Mouse (Mus musculus) gastrocnemius, adult 2 months (tissue): ENCODE results near the gene Wrb. TPM values are rescaled to one million over a fixed set of nuclear protein-coding genes. Genes with fewer than 3 reads are reported as not detected.

Source experiments
- DNase-seq: peaks from one replicate; pipeline ENCODE4 v3.0.0; 2022
- H3K27ac ChIP-seq: fragments of 200-600 bp; 2 replicates; pipeline ENCODE4 v1.8.1; 2022; ENCODE audit warnings: mild to moderate bottlenecking
- H3K4me3 ChIP-seq: fragments of 200-600 bp; 2 replicates; pipeline ENCODE4 v1.8.1; 2022; ENCODE audit warnings: mild to moderate bottlenecking, moderate library complexity
- CTCF ChIP-seq: fragments of 200-600 bp; IDR thresholded peaks from 2 replicates; pipeline ENCODE4 v1.8.1; 2022; ENCODE audit warnings: antibody characterized with exemption, mild to moderate bottlenecking, moderate library complexity
- intact Hi-C: fragments of 180-260 bp; cut with DNase I; formaldehyde crosslinking; loops from one replicate; pipeline ENCODE4 v1.15.1; 2025
- total RNA-seq, 2 experiments: library from RNA; stranded (reverse); gene quantifications; 2 replicates each; pipeline ENCODE4 v1.2.3; 2021

Wrb gene
- total RNA-seq, 2 experiments from 2014 or later = 9.7 to 12.3 TPM

DNA sequence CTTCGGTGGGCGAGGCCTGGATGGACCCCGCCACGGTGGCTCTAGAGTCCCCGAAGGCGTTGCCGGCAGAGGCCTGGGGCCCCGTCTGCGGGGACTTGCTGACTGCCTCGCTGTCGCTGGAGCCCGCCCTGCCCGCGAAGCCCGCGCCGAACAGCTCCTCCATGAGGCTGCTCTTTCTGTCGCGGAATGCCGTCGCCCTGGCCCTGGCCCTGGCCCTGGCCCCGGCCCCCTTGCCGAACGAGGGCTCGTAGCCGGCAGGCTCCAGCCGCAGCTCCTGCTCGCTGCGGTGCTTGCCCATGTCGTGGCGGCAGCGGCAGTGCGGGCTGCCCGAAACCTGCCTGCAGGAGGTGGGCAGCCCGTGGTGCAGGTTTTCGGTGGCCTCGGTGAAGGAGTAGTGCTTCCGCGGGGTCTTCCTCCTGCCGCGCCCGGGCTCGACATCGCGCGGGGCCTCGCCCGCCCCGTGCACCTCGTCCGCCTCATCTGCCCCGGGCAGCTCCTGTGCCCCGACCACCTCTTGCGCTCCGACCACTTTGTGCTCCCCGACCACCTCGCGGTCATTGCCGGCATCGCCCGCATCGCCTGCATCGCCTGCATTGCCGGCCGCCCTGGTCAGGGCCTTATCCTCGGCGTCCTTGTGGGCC is 14.0 kb downstream of the Wrb start:
- peak; percentile 81 for DNase-seq
- TF ChIP-seq CTCF = peak; percentile 52
- intact Hi-C loops = loop anchor here (5.0 kb wide), 1 partner anchor 33 kb away; the partner anchor contains the start of gene Lca5l
- Histone ChIP-seq H3K27ac (peak overlapping the region; percentile 90), H3K4me3 (peak overlapping the region; percentile 75)

GRCm38 (mm10) chr16:96159794-96160346 is 14.7 kb downstream of the Wrb start:
- DNase-seq = no peak
- Histone ChIP-seq H3K27ac (peak overlapping the region; percentile 90), H3K4me3 (peak overlapping the region; percentile 75)
- TF ChIP-seq CTCF = no peak
- intact Hi-C loops = loop anchor here (5.0 kb wide), 1 partner anchor 32 kb away; the partner anchor contains the start of gene Lca5l

DNA sequence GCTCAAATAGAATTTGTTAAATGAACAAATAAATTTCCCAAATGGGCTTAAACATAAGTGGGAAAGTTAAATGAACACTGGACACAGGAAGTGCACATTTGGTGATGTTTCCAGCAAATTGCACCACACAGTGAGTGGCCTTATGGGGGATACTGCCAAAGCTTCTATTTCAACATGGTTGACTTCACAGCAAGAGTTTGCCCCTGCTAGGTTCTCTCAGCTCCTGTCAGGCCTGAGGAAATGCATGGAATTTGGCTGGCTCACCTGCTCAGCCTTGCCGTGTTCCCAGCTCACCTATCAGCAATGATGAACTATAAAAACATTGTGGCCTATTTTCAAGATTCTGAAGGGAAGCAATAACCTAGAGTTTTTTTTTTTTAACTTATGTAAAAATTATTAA is 15.7 kb downstream of the Wrb start:
- no peak for TF ChIP-seq CTCF
- Histone ChIP-seq H3K27ac (no peak overlapping the region), H3K4me3 (no peak overlapping the region)
- intact Hi-C loops = no loop called here
- DNase-seq = no peak

DNA sequence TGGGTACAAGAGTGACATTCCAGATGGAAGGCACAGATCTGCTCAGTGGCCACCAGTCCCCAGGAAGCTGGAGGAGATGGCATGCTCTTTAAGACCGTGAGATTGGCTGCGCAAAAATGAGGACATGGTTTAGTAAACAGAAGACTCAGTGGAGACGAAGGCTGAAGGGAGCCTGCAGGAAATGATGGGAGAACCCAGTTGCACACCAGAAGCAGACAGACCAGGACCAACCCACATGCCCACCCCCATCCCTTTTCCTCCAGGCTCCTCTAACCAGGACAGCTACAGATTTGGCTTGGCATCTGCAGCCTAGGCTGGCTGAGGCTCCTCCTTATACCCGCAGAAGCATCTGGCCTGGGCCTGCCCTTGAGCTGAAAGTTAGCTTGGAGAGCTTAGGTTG is 16.1 kb downstream of the Wrb start:
- Histone ChIP-seq H3K4me3 (no peak overlapping the region), H3K27ac (no peak overlapping the region)
- no peak for DNase-seq
- no peak for TF ChIP-seq CTCF
- intact Hi-C loops = no loop called here

GRCm38 (mm10) chr16:96165723-96166264 is 20.6 kb downstream of the Wrb start:
- H3K27ac ChIP-seq = no peak overlapping the region
- TF ChIP-seq CTCF = no peak
- no peak overlapping the region for H3K4me3 ChIP-seq
- no peak for DNase-seq
- intact Hi-C loops = loop anchor here (2.0 kb wide), 1 partner anchor 179 kb away; no protein-coding TSS in a partner anchor

DNA sequence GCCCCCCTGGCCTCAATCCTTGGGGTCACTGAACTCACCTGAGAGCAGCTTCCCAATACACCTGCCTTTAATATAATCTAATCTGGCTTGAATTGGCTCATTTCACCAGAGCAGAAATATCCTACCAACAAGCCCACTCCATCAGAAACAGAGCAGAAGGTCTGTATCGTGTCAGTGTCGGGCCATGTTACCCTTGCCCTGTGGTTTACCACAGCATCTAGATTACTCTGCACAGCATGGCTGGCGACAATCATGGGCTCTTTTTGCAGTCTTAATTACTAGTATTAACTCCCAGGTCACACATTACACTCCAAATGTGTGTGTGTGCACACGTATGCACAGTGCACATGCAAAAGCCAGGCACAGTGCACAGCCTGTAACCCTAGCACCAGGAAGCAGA is 23.6 kb downstream of the Wrb start:
- Histone ChIP-seq H3K4me3 (no peak overlapping the region), H3K27ac (no peak overlapping the region)
- DNase-seq = no peak
- no peak for TF ChIP-seq CTCF
- intact Hi-C loops = no loop called here

DNA sequence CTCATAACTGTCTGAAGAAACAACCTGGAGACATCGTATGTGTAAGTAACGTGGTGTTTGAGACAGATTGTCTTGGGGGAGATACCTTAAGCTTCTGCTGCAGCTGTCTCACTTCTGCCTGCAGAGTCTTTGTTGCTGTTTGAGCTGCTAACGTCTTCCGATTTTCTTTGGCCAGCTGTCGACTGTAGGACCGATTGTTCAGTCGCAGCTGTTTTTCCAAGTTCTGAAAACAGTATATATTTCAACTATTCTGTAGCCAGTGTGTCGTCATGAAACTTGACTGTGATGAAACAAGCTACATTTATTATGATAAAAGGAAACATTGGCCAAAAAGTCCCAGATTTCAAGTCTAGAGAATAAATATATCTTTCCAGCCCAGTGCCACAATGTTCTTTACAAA is 28.4 kb downstream of the Wrb start:
- intact Hi-C loops = no loop called here
- TF ChIP-seq CTCF = no peak
- H3K27ac ChIP-seq = no peak overlapping the region
- DNase-seq = no peak
- H3K4me3 ChIP-seq = no peak overlapping the region

DNA sequence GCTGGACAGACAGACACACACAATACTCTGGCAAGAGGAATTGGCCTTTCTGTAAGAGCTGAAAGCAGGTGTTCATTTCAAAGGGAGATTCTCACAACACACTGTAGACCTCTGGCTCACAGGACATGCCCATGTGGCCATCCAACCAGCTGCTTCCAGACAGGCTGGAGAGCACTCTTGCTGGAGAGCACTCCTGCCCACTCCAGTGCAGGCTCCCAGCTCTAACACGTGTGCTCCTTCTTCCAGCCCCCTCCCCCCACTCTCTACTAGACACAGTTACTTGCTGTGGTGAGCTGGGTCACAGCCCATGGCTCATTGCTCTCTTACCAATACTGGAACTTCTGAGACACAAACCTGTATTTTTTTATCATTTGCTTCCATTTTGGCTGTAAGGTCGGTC is 30.2 kb downstream of the Wrb start:
- Histone ChIP-seq H3K27ac (no peak overlapping the region), H3K4me3 (no peak overlapping the region)
- no peak for DNase-seq
- intact Hi-C loops = no loop called here
- TF ChIP-seq CTCF = no peak

- DNase-seq = no peak
- intact Hi-C loops = no loop called here
- H3K4me3 ChIP-seq = no peak overlapping the region
- no peak overlapping the region for H3K27ac ChIP-seq
- no peak for TF ChIP-seq CTCF
These were observed 33.9 kb downstream of the Wrb start for GRCm38 (mm10) chr16:96179156-96179555.

DNA sequence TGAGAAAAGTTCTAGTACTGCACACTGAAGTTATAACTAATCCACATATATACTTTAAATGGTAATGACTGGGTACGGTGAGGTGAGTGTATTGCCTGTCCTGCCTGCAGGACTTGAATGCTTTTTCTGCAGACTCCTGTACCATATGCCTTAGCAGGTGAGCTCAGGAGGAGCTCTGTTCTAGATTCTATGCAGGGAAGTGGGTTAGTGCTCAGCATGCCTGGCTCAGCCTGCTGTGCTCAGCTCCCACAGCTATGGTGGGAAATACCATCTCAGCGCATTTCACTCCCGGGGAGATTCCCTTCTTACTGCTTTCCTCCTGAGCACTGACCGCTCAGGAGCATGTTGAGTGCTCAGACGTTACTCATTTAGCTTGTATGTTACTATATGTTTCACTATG is 42.4 kb downstream of the Wrb start:
- Histone ChIP-seq H3K27ac (no peak overlapping the region), H3K4me3 (no peak overlapping the region)
- no peak for TF ChIP-seq CTCF
- intact Hi-C loops = no loop called here
- no peak for DNase-seq

DNA sequence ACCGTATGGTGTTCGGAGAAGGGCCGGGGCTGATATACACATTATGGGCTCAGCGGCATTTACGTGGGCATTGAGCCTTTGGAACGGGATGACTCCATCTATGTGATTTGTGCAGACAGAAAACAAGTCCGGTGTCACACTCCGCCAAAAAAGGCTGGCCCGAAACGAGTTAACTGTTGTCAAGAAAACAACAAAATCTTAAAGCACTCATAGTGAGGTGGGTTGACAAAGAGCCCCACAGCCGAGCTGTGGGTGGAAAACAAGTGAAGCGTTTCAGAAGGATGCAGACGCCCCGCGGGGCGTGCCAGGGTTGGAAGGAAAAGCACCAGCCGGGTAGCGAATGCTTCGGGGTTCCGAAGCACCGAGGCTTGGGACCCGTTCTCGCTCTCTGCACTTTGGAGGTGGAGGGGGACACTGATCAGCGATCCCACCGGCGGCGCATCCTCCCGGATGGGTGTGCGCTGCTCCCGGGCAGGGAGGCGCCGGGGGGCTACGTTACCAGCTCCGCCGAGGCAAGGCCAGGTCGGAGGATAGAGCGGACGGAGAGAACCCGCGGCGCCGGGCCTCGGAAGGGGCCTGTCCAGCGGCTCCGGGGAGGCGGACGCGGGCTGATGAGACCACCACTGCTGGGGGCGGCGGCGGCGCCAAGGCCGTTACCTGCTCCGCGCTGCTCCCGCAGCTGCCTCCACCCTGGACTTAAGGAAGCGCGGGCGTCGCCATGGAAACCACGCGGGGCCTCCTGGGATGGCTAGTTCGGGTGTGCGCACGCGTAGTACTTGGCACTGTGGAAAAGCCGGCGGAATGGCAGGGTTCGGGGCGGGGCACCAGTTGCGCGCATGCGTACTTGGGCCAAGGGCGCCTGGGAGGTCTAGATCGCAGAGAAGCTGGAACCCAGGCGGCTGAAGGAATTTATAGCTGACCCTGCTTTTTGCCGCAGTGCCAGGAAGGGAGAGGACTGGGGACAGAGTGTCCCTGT is 46.6 kb downstream of the Wrb start, which contains the start of gene Lca5l:
Lca5l (minus strand) TSS at position 741 of the 976 bp plus-strand sequence.
- Histone ChIP-seq H3K4me3 (peak within 1 kb of the TSS; percentile 71), H3K27ac (peak within 1 kb of the TSS; percentile 94)
- intact Hi-C loops = loop anchor here (5.0 kb wide), 2 partner anchors 35 to 105 kb away; no protein-coding TSS in a partner anchor
- no peak for TF ChIP-seq CTCF
- peak; percentile 100 for DNase-seq

DNA sequence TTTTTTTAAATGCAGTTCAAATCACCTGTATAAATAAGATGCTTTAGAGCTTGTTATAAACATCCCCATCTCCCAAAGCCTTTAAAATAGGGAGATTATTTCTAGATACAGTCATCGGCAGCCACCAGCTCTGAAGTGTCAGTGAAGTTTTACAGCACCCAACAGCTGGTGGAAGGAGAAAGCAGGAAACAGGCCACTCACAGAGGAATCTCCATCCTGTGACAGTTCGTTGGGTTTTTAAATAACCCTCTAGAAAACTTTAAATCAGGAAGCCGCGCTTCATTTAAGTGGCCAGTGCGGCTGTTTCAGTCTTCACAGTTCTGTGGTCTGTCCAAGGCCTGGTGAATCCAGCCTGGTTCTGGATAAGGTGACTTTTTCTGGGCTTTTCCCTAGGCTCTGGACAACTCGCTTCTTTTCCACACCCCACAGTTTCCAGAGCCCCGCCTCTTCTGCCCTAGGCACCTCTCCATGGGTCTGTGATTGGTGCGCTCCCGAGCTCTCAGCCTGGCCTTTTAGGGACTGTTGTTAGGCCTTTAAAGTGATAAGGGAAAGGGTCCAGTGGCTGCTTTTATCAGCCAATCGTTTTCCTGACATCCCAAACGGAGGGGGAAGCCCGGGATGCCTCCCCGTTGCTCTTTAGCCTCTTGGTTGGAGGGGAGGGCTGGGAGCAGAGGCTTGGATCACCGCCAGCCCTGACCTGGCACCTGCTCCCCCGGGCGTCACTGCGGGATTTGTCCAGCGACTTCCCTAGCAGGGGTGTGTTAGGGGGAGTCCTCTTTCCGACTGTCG is 54.9 kb downstream of the Wrb start, which contains the start of gene Sh3bgr:
Sh3bgr (plus strand) TSS at position 538 of the 789 bp plus-strand sequence.
- peak; percentile 94 for DNase-seq
- intact Hi-C loops = no loop called here
- peak within 1 kb of the TSS; percentile 96 for H3K27ac ChIP-seq
- peak within 1 kb of the TSS; percentile 84 for H3K4me3 ChIP-seq
- no peak for TF ChIP-seq CTCF
